Mouse (Mus musculus) heart, adult 8-10 months (tissue): ENCODE results near the gene Samd10. TPM values are rescaled to one million over a fixed set of nuclear protein-coding genes. Genes with fewer than 3 reads are reported as not detected.

Experiments used
- microRNA-seq: library from miRNA; unstranded; fragments of <30 nt; microRNA quantifications from one replicate; pipeline ENCODE4 v1.2.0, GENCODE M21; 2022
- total RNA-seq, 4 experiments: library from RNA; stranded (reverse); gene quantifications; 2 replicates each; pipeline ENCODE4 v1.2.4; 2022

Gene Samd10
- total RNA-seq, 4 experiments from 2014 or later: 1.2 to 1.6 (median 1.5) TPM

Small RNAs within 50 kb of the gene (microRNA-seq; reads per million reads assigned to microRNA genes)
- not detected for gene Mir7006

Other genes with a start within 250 kb of the Samd10 start
- 10 to 100 TPM; 17.4 to 22.9 (median 18.1) TPM for gene Zgpat, start 234.3 kb downstream of the Samd10 start, total RNA-seq
- 10 to 100 TPM; 50.2 to 56.0 (median 53.9) TPM for gene Arfrp1, start 233.8 kb downstream of the Samd10 start, total RNA-seq
- gene Lime1, start 219.1 kb downstream of the Samd10 start, total RNA-seq: 1 to 10 TPM; 4.6 to 5.1 (median 4.8) TPM
- gene Zbtb46, start 139.8 kb downstream of the Samd10 start, total RNA-seq: 10 to 100 TPM in 2 of 4 experiments, 1 to 10 TPM in 2; 8.9 to 11.5 (median 10.5) TPM
- gene Abhd16b, start 106.0 kb downstream of the Samd10 start, total RNA-seq: not detected
- 10 to 100 TPM; 65.6 to 72.6 (median 66.5) TPM for gene Tpd52l2, start 102.1 kb downstream of the Samd10 start, total RNA-seq
- 10 to 100 TPM; 57.8 to 71.4 (median 65.0) TPM for gene Dnajc5, start 78.7 kb downstream of the Samd10 start, total RNA-seq
- 10 to 100 TPM; 26.8 to 39.2 (median 35.0) TPM for gene Uckl1, start 14.3 kb downstream of the Samd10 start, total RNA-seq
- gene Prpf6, start 7.3 kb downstream of the Samd10 start, total RNA-seq: 10 to 100 TPM; 34.3 to 42.6 (median 35.0) TPM
- gene Zfp512b, start 6.4 kb downstream of the Samd10 start, total RNA-seq: 10 to 100 TPM; 11.0 to 18.7 (median 14.0) TPM
- gene Gm29797, start 57.8 kb upstream of the Samd10 start, total RNA-seq: not detected
- 10 to 100 TPM; 21.4 to 53.8 (median 48.1) TPM for gene Sox18, start 72.4 kb upstream of the Samd10 start, total RNA-seq
- 1 to 10 TPM; 5.3 to 8.0 (median 7.2) TPM for gene Tcea2, start 81.1 kb upstream of the Samd10 start, total RNA-seq
- 1 to 10 TPM; 3.7 to 8.9 (median 4.9) TPM for gene Rgs19, start 94.8 kb upstream of the Samd10 start, total RNA-seq
- gene Lkaaear1, start 99.2 kb upstream of the Samd10 start, total RNA-seq: not detected
- gene Oprl1, start 115.8 kb upstream of the Samd10 start, total RNA-seq: under 1 TPM in 1 of 4 experiments, not detected in 3; 0.16 TPM
- not detected for gene Myt1, start 164.1 kb upstream of the Samd10 start, total RNA-seq
- gene Pcmtd2, start 238.6 kb upstream of the Samd10 start, total RNA-seq: 10 to 100 TPM; 41.6 to 72.3 (median 48.5) TPM